Mouse (Mus musculus) urinary bladder, postnatal 4 days (tissue): ENCODE measurements around the gene Psmc2.

Source experiments
- DNase-seq, 2 experiments: peaks; one replicate each; pipeline ENCODE4 v3.0.0; 2021 to 2022; ENCODE audit warnings: low spot score in 2 of 2

Gene Psmc2

GRCm38 (mm10) chr5:21803691-21804188 lies 18.7 kb downstream of the Psmc2 start:
- no peak for DNase-seq

DNA sequence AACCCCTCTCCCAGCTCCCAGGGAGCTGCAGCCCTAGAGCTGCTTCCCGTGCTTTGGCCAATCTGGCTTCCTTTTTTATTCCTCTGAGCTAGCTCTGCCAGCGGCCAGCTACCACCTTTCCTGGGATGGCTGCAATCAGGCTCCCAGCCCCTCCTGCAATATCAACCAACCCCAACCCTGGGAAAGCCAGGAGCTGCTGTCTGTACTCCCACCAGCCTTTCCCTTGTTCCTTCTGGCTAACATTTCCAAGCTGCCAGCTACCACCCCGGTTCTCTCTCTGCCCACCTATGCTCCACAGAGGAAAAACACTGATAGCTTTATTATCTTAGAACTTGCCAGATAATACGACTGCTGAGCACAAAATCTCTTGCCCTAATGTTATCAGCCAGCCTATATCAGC lies 19.8 kb downstream of the Psmc2 start:
- DNase-seq, result no peak

GRCm38 (mm10) chr5:21810924-21811323 lies 25.8 kb downstream of the Psmc2 start:
- DNase-seq, result no peak

GRCm38 (mm10) chr5:21813994-21814393 lies 28.9 kb downstream of the Psmc2 start:
- DNase-seq, result no peak

- DNase-seq, result no peak
Measured at GRCm38 (mm10) chr5:21826370-21826769, 41.3 kb downstream of the Psmc2 start.

DNA sequence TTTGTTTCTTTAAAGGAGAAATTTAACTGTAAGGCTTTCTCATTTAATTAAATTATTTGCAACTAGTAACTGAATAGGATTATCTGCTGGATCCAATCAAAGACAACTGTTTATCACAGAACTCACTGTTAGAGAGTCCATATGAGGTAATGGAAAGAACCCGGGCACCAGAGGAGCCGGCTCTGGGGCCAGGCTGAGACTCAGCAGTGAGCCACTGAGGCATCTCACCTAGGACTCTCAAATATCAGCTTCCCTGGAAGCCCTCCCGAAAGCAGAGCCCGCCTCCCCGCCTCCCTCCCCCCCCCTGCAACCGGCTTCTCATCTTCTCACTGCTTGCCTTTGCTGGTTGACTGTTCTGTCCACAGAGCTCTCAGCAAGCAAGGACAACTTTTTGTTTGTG lies 42.6 kb downstream of the Psmc2 start:
- DNase-seq, result no peak

DNA sequence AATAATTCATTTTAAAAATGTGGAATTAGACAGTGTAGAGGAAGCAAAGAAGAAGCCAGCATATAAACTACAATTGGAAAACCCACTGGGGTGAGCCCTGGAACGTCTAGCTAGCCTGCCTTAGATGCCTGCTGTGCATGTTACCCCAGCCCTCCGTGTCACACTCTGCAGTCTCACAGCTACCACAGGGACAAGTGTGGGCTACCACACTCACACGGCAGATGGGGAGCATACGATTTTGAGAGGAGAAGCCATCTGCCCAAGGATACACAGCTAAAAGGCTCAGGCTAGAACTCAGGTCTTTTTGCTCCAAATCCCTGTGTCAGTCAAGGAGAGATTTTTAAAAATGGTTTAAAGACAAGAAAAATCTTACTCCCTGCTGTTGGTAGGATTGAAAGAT lies 43.8 kb downstream of the Psmc2 start:
- DNase-seq, result no peak

DNA sequence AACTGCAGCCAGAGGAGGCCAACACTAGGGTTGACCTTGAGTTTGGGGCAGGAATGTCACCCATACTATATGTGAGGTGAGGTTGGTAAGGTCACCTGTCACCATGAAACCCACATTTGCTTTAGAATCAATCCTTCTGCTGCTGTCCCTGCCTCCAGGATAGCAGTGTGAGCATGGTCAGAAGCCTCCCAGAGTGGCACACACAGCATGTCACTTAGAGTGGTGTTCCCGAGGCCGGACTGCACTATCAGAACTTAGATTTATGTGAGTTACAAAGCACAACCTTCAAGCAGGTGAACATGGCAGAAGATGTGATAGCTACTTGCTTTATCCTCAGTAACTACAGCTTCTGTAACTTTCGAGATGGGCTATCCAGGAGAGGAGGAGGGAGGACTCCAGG lies 46.7 kb downstream of the Psmc2 start:
- no peak for DNase-seq

DNA sequence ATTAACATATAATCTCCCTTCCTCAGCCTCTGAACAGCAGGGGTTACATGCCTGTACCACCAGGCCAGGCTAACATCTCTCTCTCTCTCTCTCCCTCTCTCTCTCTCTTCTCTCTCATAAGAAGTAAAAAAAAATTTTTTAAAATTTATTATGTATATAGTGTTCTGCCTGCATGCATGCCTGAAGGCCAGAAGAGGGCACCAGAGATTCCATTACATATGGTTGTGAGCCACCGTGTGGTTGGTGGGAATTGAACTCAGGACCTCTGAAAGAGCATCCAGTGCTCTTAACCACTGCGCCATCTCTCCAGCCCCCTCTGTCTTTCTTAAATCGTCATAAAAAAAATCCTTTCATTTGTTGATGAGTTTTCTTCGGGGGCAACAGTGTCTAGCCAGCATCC lies 59.6 kb downstream of the Psmc2 start:
- DNase-seq, result no peak

- no peak for DNase-seq
Measured at GRCm38 (mm10) chr5:21846616-21847290, 61.7 kb downstream of the Psmc2 start.

DNA sequence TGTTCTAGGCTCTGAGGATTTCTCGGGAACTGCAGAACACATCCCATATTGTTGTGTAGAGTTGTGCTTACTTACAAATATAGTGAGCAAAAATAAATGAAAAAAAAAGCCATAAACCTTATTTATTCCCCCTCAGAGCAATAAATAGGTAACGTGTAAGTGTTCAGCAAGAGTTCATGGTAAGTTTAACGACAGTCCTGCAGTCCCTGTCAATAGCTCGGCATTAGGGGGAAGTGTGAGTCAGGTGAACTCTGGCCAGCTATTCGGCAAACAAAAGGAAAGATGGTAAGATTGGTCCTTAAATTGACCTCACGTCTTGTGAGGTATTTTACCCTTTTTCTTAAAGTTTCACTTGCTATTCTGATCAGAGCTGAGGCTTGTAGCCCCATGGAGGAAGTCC lies 62.4 kb downstream of the Psmc2 start:
- no peak for DNase-seq

- no peak for DNase-seq
Measured at GRCm38 (mm10) chr5:21851679-21852340, 66.7 kb downstream of the Psmc2 start.
